Mouse (Mus musculus) left cerebral cortex, postnatal 10 days (tissue): ENCODE results near the gene Son. TPM values are rescaled to one million over a fixed set of nuclear protein-coding genes. Genes with fewer than 3 reads are reported as not detected.

ENCODE experiments used
- DNase-seq, 2 experiments: peaks; one replicate each; pipeline ENCODE4 v3.0.0; 2021 to 2022; ENCODE audit warnings: low spot score in 2 of 2, mixed read lengths in 1 of 2; ENCODE audit errors: extremely low spot score in 1 of 2
- intact Hi-C: fragments of 180-260 bp; cut with DNase I; formaldehyde crosslinking; loops from one replicate; pipeline ENCODE4 v1.15.1; 2025
- total RNA-seq, 2 experiments: library from RNA; stranded (reverse); gene quantifications; 2 replicates each; pipeline ENCODE4 v1.2.3; 2021

The Son gene
- total RNA-seq, 2 experiments from 2014 or later: 211 to 212 TPM

DNA sequence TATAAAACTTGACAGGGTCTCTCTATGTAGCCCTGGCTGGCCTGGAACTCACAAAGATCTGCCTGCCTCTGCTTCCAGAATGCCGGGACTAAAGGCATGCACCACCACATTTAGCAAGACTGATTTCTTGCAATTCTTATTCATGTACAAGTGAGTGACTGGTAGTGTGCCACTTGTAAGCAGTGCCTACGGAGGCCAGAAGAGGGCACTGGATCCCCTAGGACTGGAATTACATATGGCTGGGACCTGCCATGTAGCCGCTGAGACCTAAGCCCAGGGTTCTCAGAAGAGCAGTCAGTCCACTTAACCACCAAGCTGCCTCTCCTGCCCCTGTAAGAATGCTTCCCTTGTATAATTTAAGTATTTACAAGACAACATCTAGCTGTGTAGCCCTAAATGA, 76.9 kb downstream of the Son start:
- intact Hi-C loops: no loop called here

DNA sequence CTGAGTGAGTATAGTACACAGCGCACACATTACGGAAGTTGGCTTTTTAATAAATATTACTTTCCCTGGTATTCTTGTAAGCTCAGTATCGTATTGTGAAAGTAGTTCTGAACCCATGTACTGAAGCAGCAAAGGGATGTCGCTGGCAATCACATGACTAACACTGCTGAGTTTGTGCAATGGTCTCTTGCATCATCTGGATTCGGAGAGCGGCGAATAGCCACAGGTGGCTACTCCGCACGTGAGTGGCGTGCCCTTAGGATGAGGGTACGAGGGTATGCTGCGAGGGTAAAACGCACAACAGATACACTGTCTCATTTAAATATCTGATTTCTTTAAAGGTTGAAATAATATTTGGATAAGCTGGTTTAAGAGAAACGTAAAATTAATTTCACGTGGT, 80.1 kb downstream of the Son start:
- intact Hi-C loops: loop anchor here (5.0 kb wide), 1 partner anchor 190 kb away; no protein-coding TSS in a partner anchor
- no peak for DNase-seq

More for the DNA sequence above, 76.9 kb downstream of the Son start:
- peak in 1 of 2 experiments; percentile 53 for DNase-seq

DNA sequence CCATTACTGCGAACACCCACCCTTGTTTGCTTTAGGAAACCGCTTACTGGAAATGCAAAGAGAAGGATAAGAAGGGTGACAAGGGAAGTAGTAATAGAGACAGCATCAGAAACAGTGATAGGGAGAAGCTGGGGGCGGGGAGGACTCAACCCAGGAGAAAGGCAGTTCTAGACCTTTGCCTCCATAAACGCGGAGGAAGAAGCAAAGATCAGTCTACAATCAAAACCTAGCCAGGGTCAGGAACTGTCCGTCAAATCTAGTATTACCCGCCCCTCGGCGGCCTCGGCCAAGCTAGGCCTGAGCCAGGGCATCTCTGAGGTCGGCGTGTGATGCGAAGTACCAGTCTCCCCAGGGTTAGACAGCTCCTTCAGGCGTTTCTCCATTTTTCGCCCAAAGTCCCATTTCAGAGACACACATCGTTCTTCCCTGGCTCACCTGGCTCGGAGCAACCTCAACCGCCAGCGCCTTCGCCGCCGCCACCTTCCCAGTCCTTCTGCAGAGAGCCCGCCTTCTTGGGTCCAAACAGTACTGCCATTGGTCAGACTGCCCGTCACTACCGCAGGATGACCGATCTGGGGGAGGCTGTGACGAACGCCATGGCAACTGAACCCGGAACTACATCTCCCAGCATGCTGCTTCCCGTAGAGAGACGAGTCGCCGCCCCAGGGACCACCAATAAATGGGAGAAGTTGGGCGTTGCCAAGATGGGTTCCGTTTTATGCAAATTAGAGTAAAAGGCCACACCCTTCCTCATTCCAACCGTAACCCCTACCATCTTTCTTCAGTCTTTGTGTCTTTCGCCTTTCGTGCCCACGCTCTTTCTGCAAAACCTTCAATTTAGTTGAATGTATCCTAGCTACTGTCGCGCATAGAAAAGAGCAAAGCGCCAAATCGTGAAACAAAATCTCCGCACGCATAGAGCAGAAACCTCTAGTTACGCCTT, 81.1 kb downstream of the Son start, which contains the start of gene Cryzl1:
Gene Cryzl1 (minus strand): TSS at position 853 of the 943 bp plus-strand sequence.
- DNase-seq: peak; percentile 99 to 100
- intact Hi-C loops: loop anchor here (5.0 kb wide), 1 partner anchor 189 kb away; no protein-coding TSS in a partner anchor

Other genes with a start within 250 kb of the Son start
- 1 to 10 TPM; 7.9 to 8.9 TPM for gene Il10rb, start 241.3 kb upstream of the Son start, total RNA-seq
- gene Ifnar1, start 162.3 kb upstream of the Son start, total RNA-seq: 10 to 100 TPM; 68.8 to 75.0 TPM
- gene Ifngr2, start 100.4 kb upstream of the Son start, total RNA-seq: 10 to 100 TPM; 74.8 to 82.0 TPM
- gene Tmem50b, start 49.7 kb upstream of the Son start, total RNA-seq: 10 to 100 TPM; 92.3 to 95.0 TPM
- gene Dnajc28, start 28.5 kb upstream of the Son start, total RNA-seq: 1 to 10 TPM; 3.4 to 4.7 TPM
- gene Gart, start 554 bp upstream of the Son start, total RNA-seq: 10 to 100 TPM; 45.3 to 58.8 TPM
- gene Donson, start 41.3 kb downstream of the Son start, total RNA-seq: 10 to 100 TPM; 24.9 to 28.8 TPM
- gene Cryzl1, start 81.5 kb downstream of the Son start, total RNA-seq: 10 to 100 TPM; 87.9 to 97.1 TPM
- 100 to 1,000 TPM; 132 to 137 TPM for gene Itsn1, start 81.8 kb downstream of the Son start, total RNA-seq